Comparison of ENCODE assay signal across 24 mouse cellular contexts in genomic region chr8:67238934-67239333, GRCm38 (mm10).
DNase-seq lines count a peak whose midpoint lies in the region; ATAC-seq lines count a peak whose summit lies in the region.
"Had no signal": no experiment of that assay in that cellular context is flagged by ENCODE, and none has a peak within 500 bp of the region (broad histone marks: within the 10 kb centered on the region; RNA-seq: fewer than 3 reads in every experiment).

No protein-coding gene starts in this region.

- intact Hi-C loops in left cerebral cortex, postnatal 25 days (cut with DNase I): loop anchor here (5.0 kb wide), 1 partner anchor 57 kb away; no protein-coding TSS in a partner anchor

- no peak overlapping the region for H3K4me3 ChIP-seq in hindbrain, embryonic 16.5 days (ENCODE audit: low read length)
- no peak overlapping the region for H3K4me3 ChIP-seq in hindbrain, embryonic 10.5 days
- H3K4me3 ChIP-seq: embryonic facial prominence, embryonic 15.5 days; forebrain, embryonic 15.5 days; heart, embryonic 10.5 days; limb, embryonic 15.5 days; midbrain, embryonic 13.5 days; stomach, embryonic 15.5 days had no signal

- no peak overlapping the region for H3K27ac ChIP-seq in hindbrain, embryonic 16.5 days (ENCODE audit: low read depth, low read length)
- no peak overlapping the region for H3K27ac ChIP-seq in hindbrain, embryonic 10.5 days
- H3K27ac ChIP-seq: embryonic facial prominence, embryonic 15.5 days; forebrain, embryonic 15.5 days; heart, embryonic 10.5 days; limb, embryonic 15.5 days; liver, embryonic 14.5 days; midbrain, embryonic 13.5 days; stomach, embryonic 15.5 days had no signal

- no peak overlapping the region for H3K9ac ChIP-seq in hindbrain, embryonic 16.5 days (ENCODE audit: low read depth, low read length)
- H3K9ac ChIP-seq: embryonic facial prominence, embryonic 15.5 days; forebrain, embryonic 15.5 days; limb, embryonic 15.5 days; liver, embryonic 14.5 days; lung, embryonic 14.5 days; midbrain, embryonic 13.5 days; stomach, embryonic 15.5 days had no signal

- 62% methylated on average over 1 of the region's 1 CpGs for WGBS in hindbrain, embryonic 16.5 days
- 83% methylated on average over 1 of the region's 1 CpGs for WGBS in hindbrain, embryonic 10.5 days

- no peaks in the 10 kb centered on the region for H3K27me3 ChIP-seq in hindbrain, embryonic 16.5 days (replicated peaks; ENCODE audit: control insufficient read depth, insufficient read depth, low read length)
- H3K27me3 ChIP-seq in hindbrain, embryonic 10.5 days (ENCODE audit: insufficient read depth, poor library complexity, severe bottlenecking): no peaks in the 10 kb centered on the region
- H3K27me3 ChIP-seq: embryonic facial prominence, embryonic 15.5 days; forebrain, embryonic 15.5 days; limb, embryonic 15.5 days; midbrain, embryonic 13.5 days; stomach, embryonic 15.5 days had no signal

- no peak overlapping the region for H3K4me2 ChIP-seq in hindbrain, embryonic 16.5 days (ENCODE audit: low read length)
- H3K4me2 ChIP-seq: embryonic facial prominence, embryonic 15.5 days; forebrain, embryonic 15.5 days; limb, embryonic 15.5 days; lung, embryonic 14.5 days; midbrain, embryonic 13.5 days; stomach, embryonic 15.5 days had no signal

- no peaks in the 10 kb centered on the region for H3K4me1 ChIP-seq in hindbrain, embryonic 16.5 days (ENCODE audit: control insufficient read depth, insufficient read depth, low read depth, low read length)
- no peaks in the 10 kb centered on the region for H3K4me1 ChIP-seq in hindbrain, embryonic 10.5 days (replicated peaks)
- H3K4me1 ChIP-seq: embryonic facial prominence, embryonic 15.5 days; forebrain, embryonic 15.5 days; heart, embryonic 10.5 days; limb, embryonic 15.5 days; midbrain, embryonic 13.5 days; stomach, embryonic 15.5 days had no signal

- no peak for DNase-seq in hindbrain, embryonic 10.5 days (ENCODE audit: low spot score)
- DNase-seq in layer of hippocampus, adult 9-11 months: peak; percentile 6
- no peak for DNase-seq in layer of hippocampus, postnatal 36 days
- peak; percentile 61 for DNase-seq in brain, adult 2 months (ENCODE audit: low read depth, low spot score)
- DNase-seq in left cerebral cortex, postnatal 25 days (ENCODE audit: low spot score in 2 of 2): peak; percentile 1 to 63
- DNase-seq in testis, postnatal 14 days (ENCODE audit: low spot score): no peak
- DNase-seq: adrenal gland, adult 2 months; cerebellum, adult 8-10 months; gastrocnemius, postnatal 10 days; heart, postnatal 4 days; kidney, postnatal 36 days; lung, embryonic 14.5 days; right cerebral cortex, postnatal 4 days; thymus, adult 2 months; thymus, postnatal 4 days had no signal

- no peaks in the 10 kb centered on the region for H3K36me3 ChIP-seq in hindbrain, embryonic 16.5 days (ENCODE audit: control insufficient read depth, insufficient read depth, low read length)
- no peaks in the 10 kb centered on the region for H3K36me3 ChIP-seq in hindbrain, embryonic 10.5 days
- H3K36me3 ChIP-seq: embryonic facial prominence, embryonic 15.5 days; forebrain, embryonic 15.5 days; heart, embryonic 10.5 days; limb, embryonic 15.5 days; midbrain, embryonic 13.5 days; stomach, embryonic 15.5 days had no signal

- H3K9me3 ChIP-seq in hindbrain, embryonic 16.5 days (ENCODE audit: control insufficient read depth, low read length): no peaks in the 10 kb centered on the region
- no peaks in the 10 kb centered on the region for H3K9me3 ChIP-seq in hindbrain, embryonic 10.5 days
- H3K9me3 ChIP-seq: embryonic facial prominence, embryonic 15.5 days; forebrain, embryonic 15.5 days; heart, embryonic 10.5 days; limb, embryonic 15.5 days; midbrain, embryonic 13.5 days; stomach, embryonic 15.5 days had no signal

- ATAC-seq in hindbrain, embryonic 16.5 days: peak; percentile 50; the same call in 1 of the 2 replicates
- ATAC-seq: forebrain, embryonic 15.5 days; intestine, postnatal 0 days; midbrain, embryonic 13.5 days had no signal

Comparison
In these comparisons a context has a peak if more than half of its experiments do, and no peak if none do; other contexts are left out.
1. DNase-seq: peak in layer of hippocampus, adult 9-11 months (single experiment), brain, adult 2 months (single experiment) and left cerebral cortex, postnatal 25 days (2 of 2); none in hindbrain, embryonic 10.5 days (single experiment), layer of hippocampus, postnatal 36 days (0 of 2) and testis, postnatal 14 days (single experiment).